Mouse (Mus musculus): ENCODE results near the gene Dcst1.

Dcst1 gene

DNA sequence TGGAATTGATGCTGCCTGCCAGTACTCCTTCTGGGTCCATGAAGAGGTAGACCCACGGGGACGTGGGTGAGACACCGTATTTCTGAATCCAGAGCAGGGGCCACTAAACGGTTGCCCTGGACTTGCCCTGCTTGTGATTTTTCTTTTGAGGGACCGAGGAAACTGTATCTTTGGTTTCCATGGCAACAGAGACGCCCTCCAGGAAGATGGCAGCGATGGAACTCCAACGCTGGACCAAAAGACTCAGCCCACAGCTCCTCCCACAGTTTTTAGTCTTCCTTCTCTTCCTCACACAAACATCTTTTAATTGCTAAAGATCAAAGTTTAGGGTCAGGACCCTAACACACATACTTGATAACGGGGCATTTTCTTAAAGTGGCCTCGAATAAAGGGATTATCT lies 33.0 kb downstream of the Dcst1 start:
- no peak for DNase-seq (ENCODE audit: low spot score in 2 of 2)

GRCm38 (mm10) chr3:89331561-89331960 lies 33.5 kb downstream of the Dcst1 start:
- DNase-seq (ENCODE audit: low spot score in 2 of 2), result no peak

DNA sequence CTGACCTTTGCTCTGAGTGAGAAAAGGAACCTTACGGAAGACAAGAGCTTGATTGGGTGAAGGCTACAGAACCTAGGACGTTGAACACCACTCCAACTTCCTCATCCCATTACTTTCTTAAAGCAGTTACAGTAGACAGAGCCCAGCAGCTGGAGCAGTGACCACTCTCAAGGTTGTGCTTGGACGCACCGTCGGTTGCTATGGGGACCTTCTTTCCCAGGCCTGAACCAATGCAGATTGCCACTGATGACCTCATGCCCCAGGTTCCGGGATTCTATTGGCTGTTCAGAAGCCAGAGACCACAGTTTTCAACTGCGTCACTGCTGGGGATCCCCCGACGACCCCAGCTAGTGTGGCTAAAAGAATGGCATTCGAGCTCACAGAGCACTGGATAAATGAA lies 34.1 kb downstream of the Dcst1 start:
- no peak for DNase-seq (ENCODE audit: low spot score in 2 of 2)

- DNase-seq (ENCODE audit: low spot score in 2 of 2), result no peak
Measured at GRCm38 (mm10) chr3:89330346-89330745, 34.7 kb downstream of the Dcst1 start.

DNA sequence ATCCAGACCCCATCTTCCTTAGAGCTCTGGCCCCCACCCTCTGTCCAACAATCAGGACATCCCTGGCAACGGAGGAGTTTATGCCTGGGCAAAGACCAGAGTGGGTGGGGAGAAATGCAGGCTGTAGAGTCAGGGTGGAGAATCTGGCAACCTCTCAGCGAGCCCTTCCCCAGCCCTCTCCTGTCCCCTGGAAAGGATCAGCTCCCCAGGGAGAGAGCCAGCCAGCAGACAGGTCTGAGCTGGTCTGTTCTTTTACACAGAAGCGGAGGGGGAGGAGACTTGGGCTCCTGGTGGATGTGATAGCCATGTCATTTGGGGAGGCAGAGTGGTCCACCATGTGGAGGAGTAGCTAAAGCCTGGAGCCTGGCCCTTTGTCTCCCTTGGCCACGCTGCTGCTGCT lies 36.4 kb downstream of the Dcst1 start:
- no peak for DNase-seq (ENCODE audit: low spot score in 2 of 2)

GRCm38 (mm10) chr3:89327371-89327870 lies 37.6 kb downstream of the Dcst1 start:
- no peak for DNase-seq (ENCODE audit: low spot score in 2 of 2)

DNA sequence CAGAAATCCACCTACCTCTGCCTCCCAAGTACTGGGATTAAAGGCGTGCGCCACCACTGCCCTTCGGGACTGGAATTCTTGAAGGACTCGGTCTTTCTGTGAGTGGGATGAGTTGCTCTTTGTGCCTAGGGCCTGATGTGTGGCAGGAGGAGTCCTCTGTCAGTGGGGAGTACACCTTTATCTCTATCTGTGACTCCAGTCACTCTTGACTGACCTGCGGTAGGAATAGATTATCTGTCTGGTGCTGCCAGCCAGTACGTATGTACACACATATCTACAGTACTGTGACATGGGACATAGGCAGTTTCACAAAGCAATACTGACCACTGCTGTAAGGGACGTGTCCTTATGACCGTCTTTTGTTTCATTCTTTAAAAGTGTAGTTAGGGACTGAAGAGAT lies 39.2 kb downstream of the Dcst1 start:
- no peak for DNase-seq (ENCODE audit: low spot score in 2 of 2)

DNA sequence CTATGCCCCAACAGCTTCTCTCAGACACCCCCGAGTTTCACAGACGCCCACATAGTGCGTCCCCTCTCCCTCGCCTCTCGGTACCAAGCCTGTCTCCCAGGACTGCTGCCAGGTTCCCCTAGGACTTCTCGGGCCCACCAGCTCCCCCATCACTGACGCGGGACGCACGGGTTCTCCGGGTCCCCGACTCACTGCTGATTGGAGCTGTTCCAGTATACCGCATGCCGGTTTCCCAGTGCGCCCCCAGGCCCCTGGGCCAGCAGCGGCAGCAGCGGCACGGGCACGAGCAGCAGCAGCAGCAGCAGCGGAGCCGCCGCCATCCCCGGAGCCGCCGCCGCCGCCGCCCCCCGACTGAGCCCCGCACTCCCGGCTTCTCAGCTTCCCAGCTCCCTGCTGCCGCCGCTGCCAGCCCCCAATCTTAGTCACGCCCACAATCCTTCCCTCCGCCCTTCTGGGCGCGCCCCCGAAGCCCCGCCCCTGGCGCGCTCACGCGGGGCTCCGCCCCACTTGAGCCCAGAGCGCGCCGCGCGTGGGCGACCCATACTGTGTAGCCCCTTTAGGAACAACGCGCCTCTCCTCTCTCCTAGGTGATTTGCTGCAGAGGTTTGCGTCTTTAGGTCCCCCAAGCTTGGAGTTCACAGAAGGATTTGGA lies 42.4 kb downstream of the Dcst1 start, which contains the start of gene Efna3:
TSS of gene Efna3 (minus strand) at position 452 of the 652 bp plus-strand sequence.
- peak; percentile 73 to 78 for DNase-seq (ENCODE audit: low spot score in 2 of 2)

- no peak for DNase-seq (ENCODE audit: low spot score in 2 of 2)
Measured at GRCm38 (mm10) chr3:89322131-89322500, 42.9 kb downstream of the Dcst1 start.

GRCm38 (mm10) chr3:89321183-89322130 lies 43.6 kb downstream of the Dcst1 start:
- no peak for DNase-seq (ENCODE audit: low spot score in 2 of 2)

DNA sequence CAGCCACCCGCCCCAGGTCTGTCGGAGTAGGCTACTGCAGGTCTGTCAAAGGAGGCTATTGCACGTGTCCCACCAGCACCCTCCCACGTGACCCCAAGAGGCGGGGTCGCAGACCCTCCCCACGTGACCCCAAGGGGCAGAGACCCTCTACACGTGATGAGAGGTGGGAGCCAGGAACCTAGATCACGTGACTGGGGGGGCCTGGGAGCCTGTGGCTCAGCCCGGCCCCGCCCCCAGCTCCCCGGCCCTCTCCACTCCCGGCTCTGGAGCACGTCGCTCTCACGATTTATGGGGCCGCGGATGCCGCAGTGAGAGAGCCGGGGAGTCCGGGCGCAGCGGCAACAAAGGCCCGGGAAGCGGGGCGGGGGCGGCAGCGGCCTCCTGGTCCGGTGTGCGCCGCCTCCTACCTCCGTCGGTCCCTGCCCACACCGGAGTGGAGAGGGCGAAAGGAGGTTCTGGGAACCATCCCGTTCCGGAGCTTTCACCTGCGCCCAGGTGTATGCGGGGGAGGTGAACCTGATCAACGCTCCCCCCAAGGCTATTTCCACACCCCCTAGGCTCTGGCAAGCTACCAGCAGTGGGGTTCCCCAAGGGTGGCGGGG lies 44.4 kb downstream of the Dcst1 start:
- DNase-seq (ENCODE audit: low spot score in 2 of 2), result no peak

- no peak for DNase-seq (ENCODE audit: low spot score in 2 of 2)
Measured at GRCm38 (mm10) chr3:89319591-89320350, 45.3 kb downstream of the Dcst1 start.

DNA sequence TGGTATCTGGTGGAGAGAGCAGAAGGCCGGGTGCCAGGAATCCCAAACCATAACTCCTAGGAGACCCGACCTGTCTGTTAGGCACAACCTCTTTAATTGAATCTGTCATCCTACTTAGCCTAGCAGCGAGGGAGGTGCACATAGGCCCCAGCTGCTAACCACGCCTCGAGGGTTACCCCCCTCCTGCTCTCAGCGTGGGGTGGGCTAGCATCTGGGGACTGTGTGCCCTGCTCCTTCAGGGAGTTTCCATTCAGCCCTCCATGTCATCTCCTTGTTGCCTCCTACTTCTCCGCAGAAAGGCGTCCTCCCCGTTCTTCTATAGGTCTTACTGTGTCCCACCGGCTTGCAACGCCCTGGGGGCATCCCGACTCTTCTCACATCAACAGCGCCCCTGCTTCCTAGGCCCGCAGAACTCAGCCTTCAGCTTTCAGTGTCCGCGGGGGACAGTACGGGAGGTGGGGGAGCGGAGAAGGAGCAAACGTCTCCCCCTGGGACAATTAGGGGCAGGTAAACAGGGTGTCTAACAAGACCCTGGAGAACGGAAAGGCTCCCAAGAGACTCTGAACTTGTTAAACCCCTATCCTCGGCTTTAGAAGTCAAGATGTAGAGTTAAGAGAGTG lies 46.0 kb downstream of the Dcst1 start:
- no peak for DNase-seq (ENCODE audit: low spot score in 2 of 2)

DNA sequence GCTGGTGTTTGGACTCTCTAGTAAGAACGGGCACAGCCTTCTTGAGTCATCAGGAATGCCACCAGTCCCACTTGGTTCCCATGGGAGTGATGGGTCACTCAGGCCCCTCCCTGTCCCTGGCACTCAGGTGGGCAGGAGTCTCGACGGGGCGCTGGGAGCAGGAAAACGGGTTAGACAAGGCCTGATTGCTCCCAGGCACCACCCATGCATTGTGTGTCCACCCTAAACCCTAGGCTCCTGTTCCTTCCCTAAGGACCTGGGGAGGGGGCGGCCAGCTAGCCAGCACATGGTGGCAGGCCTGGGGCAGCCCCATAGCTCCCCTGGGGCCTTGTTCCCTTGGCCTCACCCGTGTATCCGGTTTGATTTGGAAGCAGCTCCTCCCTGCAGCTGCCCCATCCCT lies 46.7 kb downstream of the Dcst1 start:
- DNase-seq (ENCODE audit: low spot score in 2 of 2), result no peak

DNA sequence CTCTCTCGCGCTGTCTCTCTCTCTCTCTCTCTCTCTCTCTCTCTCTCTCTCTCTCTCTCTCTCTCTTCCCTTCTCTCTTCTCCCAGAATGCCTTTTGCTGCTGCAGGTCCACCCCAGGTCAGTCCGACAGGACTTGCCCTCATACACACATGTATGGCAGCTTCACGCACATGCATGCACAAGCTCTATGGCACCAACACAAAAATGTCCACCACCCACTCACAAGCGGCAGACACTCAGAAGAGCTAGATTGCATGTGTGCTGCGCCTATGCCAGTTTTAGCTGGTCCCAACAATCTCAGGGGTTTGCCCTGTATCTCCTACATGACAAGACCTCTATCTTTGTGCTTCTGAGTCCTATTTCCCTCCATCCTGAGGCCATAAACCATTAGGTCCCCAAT lies 47.8 kb downstream of the Dcst1 start:
- no peak for DNase-seq (ENCODE audit: low spot score in 2 of 2)

DNA sequence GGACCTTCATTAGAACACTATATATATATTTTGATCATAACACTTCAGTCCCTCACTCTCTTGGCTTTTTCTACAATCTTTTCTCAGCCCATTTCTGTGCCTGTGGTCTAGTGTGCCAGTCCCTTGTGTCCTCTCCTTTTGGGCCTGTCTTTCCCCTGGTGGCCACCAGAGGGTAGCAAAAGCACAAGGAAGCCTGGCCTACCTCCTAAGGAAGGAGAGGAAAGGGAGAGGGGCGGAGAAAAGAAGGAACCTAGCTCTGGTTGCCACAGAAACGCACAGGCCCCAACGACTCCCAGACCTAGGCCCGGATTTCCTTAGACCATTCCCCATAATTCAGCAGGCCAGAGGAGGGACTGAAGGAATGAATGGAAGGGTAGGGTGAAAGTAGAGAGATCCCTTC lies 48.2 kb downstream of the Dcst1 start:
- peak; percentile 72 to 84 for DNase-seq (ENCODE audit: low spot score in 2 of 2)

DNA sequence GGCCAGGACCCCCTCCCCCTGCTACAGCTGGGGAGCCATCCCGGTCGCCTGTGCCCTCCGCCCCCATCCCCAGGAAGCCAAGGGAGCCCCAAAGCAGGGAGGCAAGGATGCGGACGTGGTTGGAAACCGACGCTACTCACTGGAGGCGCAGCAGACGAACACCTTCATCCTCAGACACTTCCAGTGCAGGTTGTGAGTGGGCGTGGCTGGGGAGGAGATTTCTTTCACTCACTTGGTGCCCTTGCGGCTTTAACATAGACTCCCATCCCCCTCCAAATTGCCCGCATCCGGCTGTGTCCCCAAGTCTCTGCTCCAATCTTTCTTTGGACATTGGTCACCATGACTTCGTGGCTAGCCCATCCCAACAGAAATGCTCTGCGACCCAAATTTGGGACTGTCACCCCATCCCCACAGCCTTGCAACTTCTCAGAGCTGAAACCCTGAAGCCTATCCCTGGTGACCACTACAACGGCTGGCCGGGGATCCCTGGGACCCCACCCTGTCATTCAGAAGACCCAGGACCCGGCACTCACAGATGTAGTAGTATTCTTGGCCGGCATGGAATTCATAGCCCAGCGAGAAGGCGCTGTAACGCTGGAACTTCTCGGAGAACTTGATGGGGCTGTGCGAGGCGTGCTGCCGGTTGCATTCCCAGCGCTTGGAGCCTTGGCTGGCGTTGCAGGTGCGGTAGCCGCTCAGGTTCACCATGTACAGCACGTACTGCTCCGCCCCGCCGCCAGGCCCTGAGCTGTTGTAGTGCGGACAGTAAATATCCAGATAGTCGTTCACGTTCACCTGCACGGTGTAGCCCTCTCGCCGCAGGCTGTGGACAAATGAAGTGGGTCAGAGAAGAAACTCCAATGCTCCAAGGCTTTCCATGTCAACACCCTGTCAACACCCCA lies 48.9 kb downstream of the Dcst1 start:
- DNase-seq (ENCODE audit: low spot score in 2 of 2), result no peak

DNA sequence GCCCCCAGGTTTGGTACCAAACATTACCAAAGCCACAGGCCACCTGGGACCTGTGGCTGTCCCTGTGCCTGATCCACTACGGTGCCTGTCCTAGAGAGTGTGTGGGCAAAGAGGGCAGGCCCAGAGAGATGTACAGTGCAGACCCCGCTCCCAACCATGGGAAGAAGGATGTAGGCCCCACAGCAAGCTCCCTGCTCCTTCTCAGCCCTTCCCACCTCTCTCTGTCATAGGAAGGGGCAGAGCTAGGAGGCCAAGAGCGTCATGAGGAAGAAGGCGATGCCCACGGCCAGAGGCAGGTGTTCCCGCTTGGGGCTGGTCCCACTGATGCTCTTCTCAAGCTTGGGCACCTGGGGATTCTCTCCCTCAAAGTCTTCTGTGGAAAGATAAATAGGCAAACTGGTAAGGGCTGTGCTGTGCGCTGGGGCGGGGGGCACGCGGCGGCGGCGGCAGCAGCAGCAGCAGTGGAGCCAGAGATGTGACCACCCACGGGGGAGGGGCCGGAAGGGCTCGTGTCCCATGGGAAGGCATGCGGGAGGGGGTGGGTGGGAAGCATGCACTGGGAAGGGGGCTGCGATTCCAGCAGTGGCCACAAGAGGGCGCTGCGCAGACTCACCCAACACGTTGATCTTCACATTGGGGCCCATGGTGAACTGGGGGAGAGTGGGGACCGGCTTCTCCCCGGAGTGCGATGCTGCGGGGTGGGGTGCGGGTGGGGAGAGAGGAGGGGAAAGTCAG lies 49.7 kb downstream of the Dcst1 start:
- peak; percentile 68 to 86 for DNase-seq (ENCODE audit: low spot score in 2 of 2)

GRCm38 (mm10) chr3:89314791-89315190 lies 50.3 kb downstream of the Dcst1 start:
- no peak for DNase-seq (ENCODE audit: low spot score in 2 of 2)

- no peak for DNase-seq (ENCODE audit: low spot score in 2 of 2)
Measured at GRCm38 (mm10) chr3:89314340-89314739, 50.7 kb downstream of the Dcst1 start.

All from urinary bladder, postnatal 4 days (tissue).